Mouse (Mus musculus) lung, adult 2 months (tissue): Measurements from ENCODE around the gene Sergef.

Experiments used
- CTCF ChIP-seq: fragments of 200-500 bp; IDR thresholded peaks from 2 replicates; pipeline ENCODE4 v1.5.1; 2011; ENCODE audit warnings: mild to moderate bottlenecking, low read length, control low read depth; ENCODE audit not compliant: insufficient read depth
- POLR2A ChIP-seq: fragments of 200-500 bp; IDR thresholded peaks from 2 replicates; pipeline ENCODE4 v1.6.1; 2011; ENCODE audit warnings: low read depth, mild to moderate bottlenecking, control low read depth, low read length, borderline replicate concordance; ENCODE audit errors: extremely low read depth

DNA sequence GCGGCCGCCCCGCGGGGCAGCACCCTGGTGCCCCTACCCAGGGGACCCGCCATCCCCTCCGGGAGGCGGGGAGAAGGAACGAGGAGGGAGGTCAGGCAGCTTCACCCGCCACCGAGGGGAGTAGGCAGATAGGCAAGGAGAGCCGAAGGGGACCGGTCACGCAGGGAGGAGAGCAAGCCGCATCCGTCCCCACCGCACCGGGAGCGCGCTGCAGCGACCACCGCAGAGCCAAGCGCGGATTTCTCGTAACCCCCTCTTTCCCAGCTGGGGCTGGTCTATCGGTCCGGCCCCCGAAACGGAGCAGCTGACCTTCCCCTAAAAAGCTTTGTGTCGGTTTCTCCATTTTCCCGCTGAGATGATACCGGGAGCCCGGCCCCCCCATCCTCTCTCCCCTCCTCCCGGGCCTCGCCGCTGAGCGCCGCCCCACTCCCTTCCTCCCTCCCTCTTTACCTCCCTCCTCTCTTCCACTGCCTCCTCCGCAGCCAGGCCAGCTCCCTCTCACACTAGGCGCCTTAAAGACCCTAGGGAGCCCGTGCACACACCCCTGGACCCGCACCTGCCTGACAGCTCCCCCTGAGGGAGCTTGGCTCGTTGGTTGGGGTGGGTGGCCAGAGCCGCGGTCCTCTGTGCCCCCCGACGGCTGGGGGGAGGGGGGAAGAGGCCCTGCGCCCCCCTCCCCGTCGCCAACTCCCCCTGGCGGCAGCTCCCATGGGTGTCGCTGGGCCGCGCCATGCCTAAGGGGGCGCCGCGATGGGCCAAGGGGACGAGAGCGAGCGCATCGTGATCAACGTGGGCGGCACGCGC, 242.5 kb downstream of the Sergef start:
- no peak for TF ChIP-seq CTCF
- no peak for TF ChIP-seq POLR2A
